Mouse (Mus musculus) thymus, adult 2 months (tissue): Measurements from ENCODE around the gene Lamp5.

Experiments used
- CTCF ChIP-seq: fragments of 200-500 bp; IDR thresholded peaks from 2 replicates; pipeline ENCODE4 v1.5.1; 2012; ENCODE audit warnings: mild to moderate bottlenecking, control low read depth, low read length, moderate library complexity, borderline replicate concordance; ENCODE audit not compliant: control insufficient read depth, poor library complexity, insufficient read depth; ENCODE audit errors: extremely low read depth
- POLR2A ChIP-seq: fragments of 200-500 bp; IDR thresholded peaks from 2 replicates; pipeline ENCODE4 v1.6.1; 2012; ENCODE audit warnings: mild to moderate bottlenecking, low read length, control low read depth, moderate library complexity; ENCODE audit not compliant: control insufficient read depth, poor library complexity, insufficient read depth; ENCODE audit errors: extremely low read depth

DNA sequence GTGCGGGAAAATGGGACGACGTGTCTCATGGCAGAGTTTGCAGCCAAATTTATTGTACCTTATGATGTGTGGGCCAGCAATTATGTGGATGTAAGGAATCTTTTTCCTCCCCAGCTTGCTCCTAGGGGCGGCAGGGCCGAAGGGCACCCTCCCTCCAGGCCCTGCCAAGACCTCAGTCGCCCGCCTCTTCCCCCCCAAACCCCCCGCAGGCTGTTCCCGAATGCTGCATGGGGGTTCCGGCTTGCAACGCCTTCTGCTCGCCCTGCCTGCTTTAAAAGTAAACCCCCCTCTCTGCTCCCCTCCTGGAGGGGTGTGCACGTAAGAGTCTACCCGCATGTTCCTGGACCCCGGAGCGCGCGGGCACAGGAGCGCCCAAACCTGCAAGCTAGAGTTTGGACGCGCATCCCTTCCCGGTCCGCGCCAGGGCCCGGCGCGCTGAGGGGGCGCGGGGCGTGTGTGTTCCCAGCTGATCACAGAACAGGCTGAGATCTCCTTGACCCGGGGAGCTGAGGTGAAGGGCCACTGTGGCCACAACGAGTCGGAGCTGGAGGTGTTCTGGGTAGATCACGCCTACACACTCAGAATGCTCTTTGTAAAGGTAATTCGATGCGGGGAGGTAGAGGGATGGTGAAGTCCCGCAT lies 7.1 kb downstream of the Lamp5 start:
- TF ChIP-seq CTCF = no peak
- no peak for TF ChIP-seq POLR2A
